Mouse (Mus musculus) limb, embryonic 11.5 days (tissue): ENCODE measurements at regions not wholly inside any gene's neighbourhood (a gene's known extent, or its start where the extent isn't known, plus 50 kb on each side); places are given as distances from the start of the nearest gene placed in this dataset.

Source experiments
- ATAC-seq: fragments of 200-750 bp; cut with Nextera tagmentation; 2 replicates; pipeline ENCODE4 v1.8.0; 2017; ENCODE audit warnings: low read depth; ENCODE audit not compliant: insufficient number of reproducible peaks, low FRiP score, low TSS enrichment
- DNase-seq: peaks from one replicate; pipeline ENCODE4 v3.0.0-alpha.2; 2015; ENCODE audit warnings: low spot score
- H3K27ac ChIP-seq: fragments of 300-500 bp; sonication (generic); replicated peaks from 2 replicates; pipeline ENCODE4 v1.5.1; 2014; ENCODE audit warnings: low read depth, mild to moderate bottlenecking, low read length
- H3K27me3 ChIP-seq: fragments of 300-500 bp; sonication (generic); 2 replicates; pipeline ENCODE4 v1.6.1; 2014; ENCODE audit warnings: mild to moderate bottlenecking, low read length, mixed read lengths; ENCODE audit not compliant: control insufficient read depth, insufficient read depth
- H3K36me3 ChIP-seq: fragments of 300-500 bp; sonication (generic); 2 replicates; pipeline ENCODE4 v1.6.1; 2014; ENCODE audit warnings: mild to moderate bottlenecking, low read length, moderate library complexity, mixed read lengths; ENCODE audit not compliant: control insufficient read depth, insufficient read depth
- H3K4me1 ChIP-seq: fragments of 300-500 bp; sonication (generic); 2 replicates; pipeline ENCODE4 v1.6.1; 2014; ENCODE audit warnings: low read length, mixed read lengths; ENCODE audit not compliant: control insufficient read depth, insufficient read depth
- H3K4me2 ChIP-seq: fragments of 300-500 bp; sonication (generic); 2 replicates; pipeline ENCODE4 v1.6.1; 2014; ENCODE audit warnings: low read depth, mild to moderate bottlenecking, moderate library complexity; ENCODE audit not compliant: severe bottlenecking
- H3K4me3 ChIP-seq: fragments of 300-500 bp; sonication (generic); 2 replicates; pipeline ENCODE4 v1.5.1; 2014; ENCODE audit warnings: low read depth, low read length
- H3K9ac ChIP-seq: fragments of 300-500 bp; sonication (generic); 2 replicates; pipeline ENCODE4 v1.6.1; 2014; ENCODE audit warnings: mild to moderate bottlenecking, low read length
- H3K9me3 ChIP-seq: fragments of 300-500 bp; sonication (generic); 2 replicates; pipeline ENCODE4 v1.6.1; 2016; ENCODE audit warnings: low read length; ENCODE audit not compliant: control insufficient read depth
- WGBS: fragments of 180-500 bp; shearing (Covaris S2); extraction: QIAGEN DNeasy Blood & Tissue Kit; methylation state at CpG from one replicate; pipeline ENCODE4 v1.1.7; 2014; 5-methylcytosine and 5-hydroxymethylcytosine counted together

- ATAC-seq = no peak
- Histone ChIP-seq H3K4me2 (no peak overlapping the region), H3K4me3 (no peak overlapping the region), H3K36me3 (no peaks in the 10 kb centered on the region), H3K27me3 (no peaks in the 10 kb centered on the region), H3K9me3 (no peaks in the 10 kb centered on the region), H3K4me1 (no peaks in the 10 kb centered on the region), H3K9ac (no peak overlapping the region), H3K27ac (no peak overlapping the region)
- DNase-seq = no peak
- WGBS = 83% methylated on average over 1 of the region's 1 CpGs
Measured at GRCm38 (mm10) chr1:163563791-163564190, 160.3 kb upstream of the Gorab start.

- 91% methylated on average over 2 of the region's 2 CpGs for WGBS
- no peak for DNase-seq
- H3K27ac ChIP-seq = no peak overlapping the region
Measured at GRCm38 (mm10) chr1:163563064-163563463, 159.6 kb upstream of the Gorab start.

GRCm38 (mm10) chr1:163562166-163562733 lies 158.8 kb upstream of the Gorab start:
- WGBS = 43% methylated on average over 4 of the region's 4 CpGs
- H3K4me2 ChIP-seq = no peak overlapping the region
- H3K27me3 ChIP-seq = no peaks in the 10 kb centered on the region

More at GRCm38 (mm10) chr1:163563064-163563463, 159.6 kb upstream of the Gorab start:
- Histone ChIP-seq H3K4me3 (no peak overlapping the region), H3K27me3 (no peaks in the 10 kb centered on the region), H3K36me3 (no peaks in the 10 kb centered on the region), H3K4me2 (no peak overlapping the region), H3K4me1 (no peaks in the 10 kb centered on the region), H3K9ac (no peak overlapping the region), H3K9me3 (no peaks in the 10 kb centered on the region)
- no peak for ATAC-seq

GRCm38 (mm10) chr1:163561016-163561415 lies 157.5 kb upstream of the Gorab start:
- Histone ChIP-seq H3K4me1 (no peaks in the 10 kb centered on the region), H3K9me3 (no peaks in the 10 kb centered on the region), H3K27ac (no peak overlapping the region), H3K4me2 (no peak overlapping the region), H3K9ac (no peak overlapping the region), H3K36me3 (no peaks in the 10 kb centered on the region), H3K27me3 (no peaks in the 10 kb centered on the region), H3K4me3 (no peak overlapping the region)
- ATAC-seq (no peak), DNase-seq (no peak)
- WGBS = 69% methylated on average over 5 of the region's 5 CpGs

More at GRCm38 (mm10) chr1:163562166-163562733, 158.8 kb upstream of the Gorab start:
- no peaks in the 10 kb centered on the region for H3K9me3 ChIP-seq
- ATAC-seq = no peak
- no peaks in the 10 kb centered on the region for H3K4me1 ChIP-seq
- H3K36me3 ChIP-seq = no peaks in the 10 kb centered on the region
- H3K4me3 ChIP-seq = no peak overlapping the region
- H3K27ac ChIP-seq = no peak overlapping the region
- no peak overlapping the region for H3K9ac ChIP-seq
- DNase-seq = no peak

GRCm38 (mm10) chr1:163560276-163560943 lies 156.9 kb upstream of the Gorab start:
- ATAC-seq = no peak
- Histone ChIP-seq H3K36me3 (no peaks in the 10 kb centered on the region), H3K9ac (no peak overlapping the region), H3K9me3 (no peaks in the 10 kb centered on the region), H3K27ac (no peak overlapping the region), H3K4me1 (no peaks in the 10 kb centered on the region), H3K4me2 (no peak overlapping the region), H3K4me3 (no peak overlapping the region), H3K27me3 (no peaks in the 10 kb centered on the region)
- DNase-seq = no peak
- WGBS = 93% methylated on average over 8 of the region's 8 CpGs

GRCm38 (mm10) chr1:163557875-163558274 lies 154.4 kb upstream of the Gorab start:
- Histone ChIP-seq H3K9ac (no peak overlapping the region), H3K4me1 (no peaks in the 10 kb centered on the region), H3K36me3 (no peaks in the 10 kb centered on the region), H3K27ac (no peak overlapping the region), H3K27me3 (no peaks in the 10 kb centered on the region), H3K4me3 (no peak overlapping the region), H3K9me3 (no peaks in the 10 kb centered on the region), H3K4me2 (no peak overlapping the region)
- 89% methylated on average over 7 of the region's 7 CpGs for WGBS
- ATAC-seq (no peak), DNase-seq (no peak)

- 86% methylated on average over 2 of the region's 2 CpGs for WGBS
- no peak for DNase-seq
- Histone ChIP-seq H3K4me2 (no peak overlapping the region), H3K9ac (no peak overlapping the region), H3K36me3 (no peaks in the 10 kb centered on the region), H3K4me1 (no peaks in the 10 kb centered on the region), H3K9me3 (no peaks in the 10 kb centered on the region), H3K27ac (no peak overlapping the region), H3K4me3 (no peak overlapping the region), H3K27me3 (no peaks in the 10 kb centered on the region)
- ATAC-seq = no peak
Measured at GRCm38 (mm10) chr1:163555185-163555584, 151.7 kb upstream of the Gorab start.

- Histone ChIP-seq H3K36me3 (no peaks in the 10 kb centered on the region), H3K27me3 (no peaks in the 10 kb centered on the region), H3K9me3 (no peaks in the 10 kb centered on the region), H3K4me3 (no peak overlapping the region), H3K4me1 (no peaks in the 10 kb centered on the region), H3K4me2 (no peak overlapping the region), H3K27ac (no peak overlapping the region), H3K9ac (no peak overlapping the region)
- DNase-seq (no peak), ATAC-seq (no peak)
- WGBS = 77% methylated on average over 8 of the region's 8 CpGs
Measured at GRCm38 (mm10) chr1:163538776-163539492, 135.5 kb upstream of the Gorab start.
